Mouse (Mus musculus) cerebellum, postnatal 25 days (tissue): ENCODE measurements around the gene Obsl1.
A peak's percentile ranks its signal among the peaks of the same experiment; 100 is the strongest.

Source experiments
- DNase-seq, 2 experiments: peaks; one replicate each; pipeline ENCODE4 v3.0.0; 2021; ENCODE audit warnings: mixed read lengths in 2 of 2

The Obsl1 gene

GRCm38 (mm10) chr1:75480735-75481134 lies 25.5 kb downstream of the Obsl1 start:
- no peak for DNase-seq

GRCm38 (mm10) chr1:75480036-75480435 lies 26.2 kb downstream of the Obsl1 start:
- DNase-seq: peak; percentile 48 to 56

GRCm38 (mm10) chr1:75479635-75479989 lies 26.6 kb downstream of the Obsl1 start:
- no peak for DNase-seq

- peak; percentile 98 for DNase-seq
These were observed 27.2 kb downstream of the Obsl1 start, which contains the start of the genes Chpf and Tmem198 for GRCm38 (mm10) chr1:75478916-75479634. TSS of gene Chpf (minus strand) at chr1:75479307. TSS of gene Tmem198 (plus strand) at chr1:75479532.

- DNase-seq: no peak
These were observed 27.8 kb downstream of the Obsl1 start for GRCm38 (mm10) chr1:75478497-75478896.

- no peak for DNase-seq
These were observed 28.3 kb downstream of the Obsl1 start for GRCm38 (mm10) chr1:75477966-75478290.

GRCm38 (mm10) chr1:75477264-75477965 lies 28.8 kb downstream of the Obsl1 start:
- peak; percentile 97 for DNase-seq

- no peak for DNase-seq
These were observed 29.8 kb downstream of the Obsl1 start for GRCm38 (mm10) chr1:75476441-75476840.

GRCm38 (mm10) chr1:75469287-75469825 lies 36.9 kb downstream of the Obsl1 start:
- no peak for DNase-seq

GRCm38 (mm10) chr1:75467215-75467927 lies 38.9 kb downstream of the Obsl1 start:
- peak; percentile 89 for DNase-seq

GRCm38 (mm10) chr1:75463652-75464204 lies 42.5 kb downstream of the Obsl1 start:
- no peak for DNase-seq

GRCm38 (mm10) chr1:75462636-75463035 lies 43.6 kb downstream of the Obsl1 start:
- no peak for DNase-seq

GRCm38 (mm10) chr1:75460297-75460696 lies 46.0 kb downstream of the Obsl1 start:
- peak; percentile 28 to 58 for DNase-seq

- DNase-seq: peak in 1 of 2 experiments; percentile 44
These were observed 47.2 kb downstream of the Obsl1 start for GRCm38 (mm10) chr1:75458789-75459684.

- DNase-seq: peak; percentile 59
These were observed 48.0 kb downstream of the Obsl1 start for GRCm38 (mm10) chr1:75458025-75458788.

GRCm38 (mm10) chr1:75457710-75458024 lies 48.6 kb downstream of the Obsl1 start:
- no peak for DNase-seq

- DNase-seq: peak; percentile 44 to 57
These were observed 49.3 kb downstream of the Obsl1 start for GRCm38 (mm10) chr1:75456746-75457564.

- DNase-seq: no peak
These were observed 50.3 kb downstream of the Obsl1 start for GRCm38 (mm10) chr1:75455948-75456347.

GRCm38 (mm10) chr1:75455433-75455832 lies 50.8 kb downstream of the Obsl1 start:
- no peak for DNase-seq

GRCm38 (mm10) chr1:75451900-75452299 lies 54.4 kb downstream of the Obsl1 start:
- no peak for DNase-seq
